Mouse (Mus musculus) cerebellum, postnatal 10 days (tissue): ENCODE measurements around the gene Igsf23.
A peak's percentile ranks its signal among the peaks of the same experiment; 100 is the strongest.
"Not testable (repeated sequence)": the region's sequence is repeated elsewhere in the genome, so short reads cannot be mapped to it uniquely, and the experiment has no call there.

Experiments used
- DNase-seq, 2 experiments: peaks; one replicate each; pipeline ENCODE4 v3.0.0; 2021; ENCODE audit warnings: mixed read lengths in 2 of 2

Igsf23 gene

DNA sequence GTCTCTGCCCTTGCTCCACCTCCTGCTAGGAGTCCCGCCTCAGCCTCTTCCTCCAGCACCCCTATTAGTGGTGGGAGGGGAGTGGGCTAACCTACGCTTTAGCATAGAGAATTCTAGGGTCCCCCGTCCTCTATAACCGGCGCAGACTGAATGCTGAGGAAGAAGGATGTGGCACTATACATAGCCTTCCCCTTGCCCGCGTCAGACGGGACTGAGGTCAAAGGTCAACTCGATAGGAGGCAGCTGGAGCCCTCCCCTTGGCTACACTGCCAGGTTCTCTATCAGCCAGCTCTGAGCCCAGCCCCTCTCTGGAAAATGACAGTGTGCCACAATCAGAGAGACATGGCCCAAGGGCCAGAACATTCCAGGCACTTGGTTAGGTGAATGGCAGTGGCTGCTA lies at the start of gene Igsf23:
Gene Igsf23 (minus strand): TSS at position 168 of the 400 bp plus-strand sequence.
- no peak for DNase-seq

DNA sequence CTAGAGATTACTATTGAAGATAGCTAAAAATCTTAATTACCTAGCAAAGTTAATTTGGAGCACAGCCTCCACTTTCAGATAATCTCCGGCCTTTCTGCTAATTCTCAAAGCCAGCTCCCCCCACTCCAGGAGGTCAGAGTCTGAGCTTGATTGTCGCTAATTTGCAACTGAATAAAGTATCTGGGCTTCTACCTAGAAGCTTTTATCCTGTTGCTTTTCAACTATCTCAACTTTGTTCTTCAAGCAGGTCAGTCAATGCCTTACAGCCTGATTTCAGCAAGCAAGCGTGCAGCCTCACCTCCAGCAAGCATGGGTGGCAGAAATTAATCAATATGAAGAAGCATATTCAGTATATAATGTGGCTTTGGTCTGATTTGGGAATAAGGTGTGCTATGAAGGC lies 46.2 kb upstream of the Igsf23 start:
- DNase-seq = not testable (repeated sequence)

DNA sequence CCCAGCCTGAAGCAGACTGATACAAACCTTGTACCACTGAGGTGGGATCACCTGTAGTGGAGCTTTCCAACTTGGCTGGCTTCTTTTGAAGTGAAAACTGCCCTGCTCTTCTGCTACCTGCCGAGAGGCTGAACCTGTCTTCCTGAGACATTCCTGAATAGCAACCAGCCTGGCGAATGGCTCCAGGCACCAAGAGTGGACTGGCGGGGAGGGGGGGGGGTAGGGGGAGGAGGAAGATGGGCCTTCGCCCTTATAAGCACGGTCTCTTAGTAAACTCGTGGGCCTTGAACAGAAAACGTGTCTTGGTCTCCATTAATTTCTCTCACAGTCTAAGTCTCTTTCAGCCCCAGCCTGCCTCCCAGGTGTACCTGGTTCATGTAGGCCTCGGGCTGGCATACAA lies 40.6 kb upstream of the Igsf23 start, which contains the start of gene Nlrp9b:
Gene Nlrp9b (plus strand): TSS at position 301 of the 400 bp plus-strand sequence.
- DNase-seq = not testable (repeated sequence)

DNA sequence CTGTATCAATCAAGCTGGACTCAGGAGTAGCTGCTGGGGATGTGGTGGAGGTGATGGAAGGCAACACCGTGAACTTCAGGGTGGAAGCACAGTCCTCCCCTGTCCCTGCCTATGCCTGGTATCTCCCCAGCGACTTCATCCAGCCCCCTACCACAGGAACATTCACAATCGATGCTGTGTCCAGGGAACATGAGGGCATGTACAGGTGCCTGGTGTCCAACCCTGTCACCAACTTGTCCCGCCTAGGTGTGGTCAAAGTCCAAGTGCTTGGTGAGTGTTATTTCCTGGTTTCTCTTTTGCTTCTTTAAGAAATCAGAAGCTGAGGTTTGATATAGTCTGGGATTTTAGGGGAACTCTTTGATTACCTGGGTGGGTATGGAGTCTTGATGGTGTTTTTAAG lies 21.0 kb upstream of the Igsf23 start:
- no peak for DNase-seq

DNA sequence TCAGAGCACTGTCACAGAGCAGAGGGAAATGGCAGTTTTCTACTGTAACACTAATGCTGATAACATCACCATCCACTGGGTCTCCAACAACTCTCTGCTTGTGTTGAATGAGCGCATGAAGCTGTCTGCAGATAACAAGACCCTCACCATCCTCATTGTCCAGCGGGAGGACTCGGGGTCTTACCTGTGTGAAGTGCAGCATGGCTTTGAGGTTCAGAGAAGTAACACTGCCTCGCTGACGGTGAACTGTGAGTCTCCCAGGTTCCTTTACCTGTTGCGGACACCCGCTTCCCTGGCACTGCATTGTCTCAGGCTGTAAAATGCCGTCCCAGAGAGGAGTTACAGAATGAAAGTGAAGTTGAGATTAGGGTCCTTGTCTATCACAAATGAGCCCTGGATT lies 19.6 kb upstream of the Igsf23 start:
- DNase-seq = no peak

DNA sequence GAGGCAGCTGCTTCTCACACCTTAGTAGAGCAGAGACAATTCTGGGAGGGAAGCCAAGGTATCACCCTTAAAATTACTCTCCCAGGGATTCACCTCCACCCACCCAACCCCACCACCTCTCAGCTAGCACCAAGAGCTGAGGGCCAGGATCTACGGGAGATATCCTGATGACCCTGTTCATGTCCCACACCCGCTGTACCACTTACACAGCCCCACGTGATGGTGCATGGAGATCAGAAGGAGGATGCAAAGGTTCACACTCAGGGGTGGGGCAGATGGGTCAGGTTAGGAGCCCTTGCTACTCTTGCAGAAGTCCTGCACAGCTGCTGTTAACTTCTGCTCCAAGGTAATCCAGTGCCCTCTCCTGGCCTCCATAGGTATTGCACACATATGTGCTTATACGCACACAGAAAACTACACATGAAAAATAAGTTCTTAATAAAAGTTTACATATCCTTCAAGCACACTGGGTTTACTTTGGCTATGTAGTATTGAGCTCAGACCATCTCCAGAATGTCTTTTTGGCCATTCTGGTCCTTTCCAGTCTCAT lies 19.1 kb upstream of the Igsf23 start:
- DNase-seq = no peak

DNA sequence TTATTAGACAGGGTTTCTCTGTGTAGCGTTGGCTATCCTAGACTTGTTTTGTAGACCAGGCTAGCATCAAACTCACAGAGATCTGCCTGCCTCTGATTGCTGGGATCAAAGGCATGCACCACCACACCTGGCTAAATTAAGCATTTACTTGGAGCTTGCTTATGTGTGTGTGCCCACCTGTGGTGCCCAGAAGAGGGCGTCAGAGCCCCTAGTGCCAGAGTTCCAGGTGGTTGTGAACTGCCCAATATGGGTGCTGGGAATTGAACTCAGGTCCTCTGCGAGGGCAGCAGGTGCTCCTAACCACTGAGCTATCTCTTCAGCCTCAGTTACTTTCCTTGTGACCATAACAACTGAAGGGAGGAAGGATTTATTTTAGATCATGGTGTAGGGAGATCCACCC lies 18.6 kb upstream of the Igsf23 start:
- no peak for DNase-seq

DNA sequence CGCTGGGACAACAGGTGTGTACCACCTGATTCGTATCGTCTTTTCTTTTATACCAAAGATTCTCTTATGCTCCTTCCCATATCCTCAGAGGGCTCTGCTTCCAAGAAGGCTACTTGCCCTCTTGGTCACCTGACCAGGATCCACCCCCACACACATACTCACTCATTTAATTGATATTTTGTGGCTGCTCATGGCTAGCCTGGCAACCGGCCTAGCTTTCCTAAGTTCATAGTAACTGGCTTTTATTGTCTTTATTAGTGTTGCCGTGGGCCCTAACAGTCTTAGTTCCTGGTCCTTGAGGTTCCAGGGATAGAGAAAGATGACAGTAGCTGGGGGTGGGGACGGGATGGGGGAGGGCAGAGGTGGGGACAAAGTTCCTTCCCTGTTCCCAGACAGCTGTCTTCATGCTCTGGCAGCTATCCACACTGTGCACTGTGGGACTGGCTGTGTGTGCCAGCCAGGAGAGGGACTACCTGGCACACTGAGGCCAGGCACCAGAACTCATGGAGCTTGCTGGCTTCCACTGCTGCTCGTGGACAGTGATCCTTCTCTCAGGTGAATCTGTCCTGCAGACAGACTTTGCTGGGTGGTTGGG lies 14.5 kb upstream of the Igsf23 start, which contains the start of gene Ceacam20:
Gene Ceacam20 (plus strand): TSS at position 428 of the 595 bp plus-strand sequence.
- DNase-seq = no peak

DNA sequence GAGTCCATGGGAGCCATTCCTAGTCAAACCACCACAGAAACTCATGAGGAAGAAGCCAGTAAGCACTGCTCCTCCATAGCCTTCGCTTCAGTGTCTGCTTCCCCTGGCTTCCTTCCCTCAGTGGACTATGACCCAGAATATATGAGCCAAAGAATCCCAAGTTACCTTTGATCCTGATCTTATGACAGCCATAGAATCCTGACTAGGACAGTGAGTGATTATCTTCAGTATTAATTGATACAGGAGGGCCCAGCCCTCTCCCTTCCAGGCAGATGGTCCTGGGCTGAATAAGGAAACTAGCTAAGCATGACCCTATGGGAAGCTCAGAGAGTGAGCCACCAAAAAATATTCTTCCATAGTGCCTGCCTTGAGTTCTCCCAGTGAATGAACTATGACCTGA lies 11.9 kb upstream of the Igsf23 start:
- DNase-seq = no peak

DNA sequence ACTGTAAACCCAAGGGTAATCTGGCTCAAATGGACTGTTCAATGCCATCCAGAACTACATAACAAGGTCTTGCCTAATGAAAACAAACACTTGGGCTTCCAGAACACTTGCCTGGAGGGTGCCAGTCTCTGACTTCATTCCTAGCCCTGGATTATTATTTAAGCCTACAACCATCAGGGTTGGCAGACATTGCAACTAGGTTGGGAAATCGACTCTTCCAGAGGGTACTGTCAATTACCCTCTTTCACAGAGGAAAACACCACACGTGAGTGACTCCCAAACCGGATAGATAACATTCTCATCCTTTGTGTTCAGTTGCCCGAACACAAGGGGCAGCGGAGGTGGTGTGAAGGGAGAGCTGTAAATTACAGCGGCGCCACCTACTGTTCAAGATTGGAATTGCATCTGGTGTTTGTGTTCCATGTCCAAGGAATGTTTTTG lies 5.8 kb upstream of the Igsf23 start:
- peak; percentile 90 to 93 for DNase-seq

DNA sequence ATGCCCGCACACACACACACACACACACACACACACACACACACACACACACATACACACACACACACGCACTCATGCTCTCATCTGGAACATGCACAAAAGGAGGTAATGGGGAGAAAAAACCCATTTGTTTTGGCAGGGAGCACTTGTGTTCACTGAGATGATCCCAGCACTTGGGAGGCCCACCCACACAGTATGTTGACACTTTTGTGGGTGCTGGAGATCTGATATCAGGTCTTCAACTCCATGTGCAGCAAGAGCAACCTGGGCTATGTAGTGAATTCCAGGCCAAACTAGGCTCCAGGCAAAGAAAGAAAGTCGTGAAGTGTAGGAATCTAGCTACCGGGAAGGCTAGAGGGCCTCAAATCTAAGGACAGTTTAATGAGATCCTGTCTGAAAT lies 5.3 kb upstream of the Igsf23 start:
- no peak for DNase-seq

DNA sequence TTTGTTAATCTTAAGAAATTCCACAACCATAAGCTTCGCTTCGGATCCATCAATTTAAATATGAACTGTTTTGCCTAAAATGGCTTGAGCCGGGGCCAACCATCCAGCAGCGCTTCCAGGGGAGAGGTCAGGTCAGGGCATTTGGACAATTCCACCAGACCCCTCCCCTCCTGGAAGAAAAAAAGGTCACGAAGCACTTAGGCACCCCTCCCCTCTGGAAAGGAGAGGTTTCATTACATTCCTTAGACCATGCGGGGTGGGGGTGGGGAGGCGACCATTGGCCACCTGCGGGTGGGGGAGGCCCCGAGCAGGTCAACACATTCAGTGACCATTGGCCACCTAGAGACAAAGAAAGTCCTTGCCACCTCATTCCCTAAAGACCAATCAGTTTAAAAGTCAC lies 2.5 kb upstream of the Igsf23 start:
- no peak for DNase-seq

DNA sequence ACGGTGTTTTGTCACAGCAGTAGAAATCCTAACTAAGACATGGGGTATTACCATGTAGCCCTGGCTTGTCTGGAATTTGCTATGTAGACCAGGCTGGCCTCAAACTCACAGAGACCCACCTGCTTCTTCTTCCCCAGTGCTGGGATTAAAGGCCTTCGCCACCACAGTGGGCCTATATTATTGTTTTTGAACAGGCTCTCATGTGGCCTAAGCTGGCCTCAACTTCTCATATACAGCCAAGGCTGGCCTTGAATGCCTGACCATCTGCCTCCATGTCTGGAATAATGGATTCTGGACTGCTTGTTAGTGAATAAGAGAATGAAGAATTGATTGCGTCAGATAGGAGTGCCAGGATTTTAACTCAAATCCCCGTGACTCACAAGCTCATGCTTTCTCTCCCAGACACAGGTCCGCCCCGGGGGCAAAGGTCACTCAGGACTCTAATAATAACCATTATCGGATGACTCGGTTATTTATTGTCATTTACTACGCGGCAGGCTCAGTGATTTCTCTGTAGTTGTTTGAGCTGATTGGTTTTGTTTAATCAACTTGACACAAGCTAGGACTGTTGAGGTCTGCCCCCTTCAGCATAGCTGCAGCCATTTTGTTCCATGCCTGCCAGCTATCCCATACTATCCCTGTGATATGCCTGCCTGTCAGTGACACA lies 1.9 kb upstream of the Igsf23 start:
- DNase-seq = no peak

DNA sequence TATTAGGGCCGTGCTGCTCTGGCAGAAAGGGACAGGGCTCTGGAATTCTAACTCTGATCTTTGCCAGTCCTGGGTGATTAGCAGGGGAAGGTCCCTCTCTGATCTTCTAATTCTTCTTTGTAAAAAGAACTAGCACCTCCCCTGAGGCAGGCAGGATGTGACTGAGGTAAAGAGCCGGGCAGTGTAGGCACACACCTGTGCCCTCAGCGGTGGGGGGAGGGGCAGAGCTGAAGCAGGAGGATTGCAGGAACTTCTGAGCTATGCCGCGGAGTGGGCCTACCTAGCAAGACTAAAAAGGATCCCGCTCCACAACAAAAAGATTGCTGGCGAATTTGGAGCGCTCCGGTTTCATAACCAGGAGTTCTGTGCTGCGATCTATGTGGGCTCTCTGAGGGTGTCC lies 560 bp downstream of the Igsf23 start:
- no peak for DNase-seq

DNA sequence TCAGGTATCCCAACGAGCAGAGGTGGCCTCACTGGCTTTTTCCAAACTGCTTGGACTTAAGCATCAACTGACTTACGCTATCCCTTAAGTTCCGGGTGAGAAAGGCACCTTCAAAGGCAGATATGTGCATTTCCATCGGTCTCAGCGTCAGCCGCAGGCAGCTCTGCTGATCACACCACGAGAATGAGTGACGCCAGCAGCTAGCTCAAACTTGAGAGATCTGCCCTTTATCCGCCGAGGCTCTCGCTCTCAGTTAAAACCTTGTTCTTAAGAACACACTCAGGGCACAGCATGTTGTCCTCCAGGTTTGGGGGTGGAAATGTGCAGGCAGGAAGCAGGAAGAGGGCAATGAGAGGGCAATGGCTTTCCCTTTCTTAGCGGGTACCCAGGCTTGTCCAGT lies 1.6 kb downstream of the Igsf23 start:
- no peak for DNase-seq

DNA sequence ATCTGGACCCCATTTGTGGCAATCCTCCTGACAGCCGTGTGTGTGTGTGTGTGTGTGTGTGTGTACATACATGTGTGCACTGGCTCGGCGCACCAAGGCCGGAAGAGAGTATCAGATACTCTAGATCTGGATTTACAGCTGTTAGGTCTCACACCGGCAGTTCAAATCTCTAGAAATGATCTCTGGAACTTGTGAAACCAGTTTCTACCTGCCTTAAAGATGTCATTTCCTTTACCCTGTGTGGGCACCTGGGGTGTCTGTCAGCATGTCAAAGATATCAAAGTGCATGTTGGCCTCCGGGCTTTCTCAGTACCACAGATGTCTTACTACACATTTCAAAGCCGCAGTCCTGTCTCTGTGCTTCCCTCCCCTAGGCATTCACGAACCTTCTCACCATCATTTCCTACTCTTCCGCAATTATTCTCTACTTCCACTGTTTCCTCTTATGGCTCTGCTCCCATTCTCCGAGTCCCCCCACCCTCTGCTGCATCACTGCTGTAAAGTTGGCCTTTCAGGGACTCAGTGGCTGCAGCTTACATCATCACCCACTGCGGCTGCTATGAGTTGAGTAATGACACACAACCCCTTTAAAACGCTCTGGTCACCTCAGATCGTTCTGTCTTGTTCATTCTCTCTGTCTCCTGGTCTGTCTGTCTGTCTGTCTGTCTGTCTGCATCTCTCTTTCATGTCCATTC lies 4.6 kb downstream of the Igsf23 start:
- DNase-seq = no peak

DNA sequence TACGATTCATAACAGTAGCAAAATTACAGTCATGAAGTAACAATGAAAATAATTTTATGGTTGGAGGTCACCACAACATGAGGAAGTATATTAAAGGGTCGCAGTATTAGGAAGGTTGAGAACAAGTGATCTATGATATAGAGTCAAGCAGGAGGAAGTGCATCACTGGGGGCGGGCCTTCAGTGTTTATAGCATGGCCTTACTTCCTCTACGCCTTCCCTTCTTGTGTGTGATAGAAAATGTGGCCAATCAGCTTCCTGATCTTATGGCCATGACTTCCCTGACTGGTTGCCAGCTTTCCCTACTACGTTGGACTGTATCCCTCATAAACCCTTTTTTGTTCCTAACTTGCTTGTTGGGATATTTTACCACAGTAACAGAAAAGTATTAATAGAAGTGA lies 5.4 kb downstream of the Igsf23 start:
- no peak for DNase-seq

DNA sequence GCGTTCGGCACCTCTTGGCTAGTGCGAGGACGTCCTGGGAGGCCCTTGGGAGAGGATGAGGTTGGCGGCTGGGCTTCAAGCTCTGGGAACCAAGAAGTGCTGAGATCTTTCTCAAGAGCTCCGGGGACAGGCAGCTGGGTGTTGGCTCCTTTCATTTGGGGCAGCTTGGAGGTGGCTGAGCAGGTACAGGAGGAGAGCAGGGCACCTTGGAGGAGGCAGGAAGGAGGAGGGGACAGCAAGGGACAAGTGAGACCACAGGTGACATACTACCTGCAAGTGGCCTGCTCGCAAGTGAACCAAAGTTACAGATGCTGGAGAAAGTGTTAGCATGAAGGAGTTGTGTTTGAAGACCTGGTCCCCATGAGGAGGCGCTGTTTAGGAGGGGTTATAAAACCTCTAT lies 5.8 kb downstream of the Igsf23 start:
- DNase-seq = no peak

DNA sequence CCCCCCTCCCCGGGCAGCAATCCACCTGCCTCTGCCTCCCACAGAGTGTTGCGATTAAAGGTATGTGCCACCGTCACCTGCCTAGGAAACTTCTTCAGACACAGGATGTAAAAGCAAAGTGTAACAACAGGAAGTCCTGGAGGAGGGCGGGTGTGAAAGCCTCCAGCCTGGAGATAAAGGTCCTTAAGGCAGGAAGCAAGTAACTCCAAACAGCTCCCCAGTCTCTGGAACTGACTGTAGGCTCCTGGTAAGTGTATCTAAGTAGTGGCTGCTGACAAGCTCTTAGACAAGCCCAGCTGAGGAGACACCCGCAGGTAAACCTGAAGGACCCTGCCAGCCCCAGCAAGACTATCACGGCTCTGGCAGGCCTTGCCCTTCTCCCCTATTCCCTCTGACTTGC lies 10.3 kb downstream of the Igsf23 start:
- DNase-seq = no peak

DNA sequence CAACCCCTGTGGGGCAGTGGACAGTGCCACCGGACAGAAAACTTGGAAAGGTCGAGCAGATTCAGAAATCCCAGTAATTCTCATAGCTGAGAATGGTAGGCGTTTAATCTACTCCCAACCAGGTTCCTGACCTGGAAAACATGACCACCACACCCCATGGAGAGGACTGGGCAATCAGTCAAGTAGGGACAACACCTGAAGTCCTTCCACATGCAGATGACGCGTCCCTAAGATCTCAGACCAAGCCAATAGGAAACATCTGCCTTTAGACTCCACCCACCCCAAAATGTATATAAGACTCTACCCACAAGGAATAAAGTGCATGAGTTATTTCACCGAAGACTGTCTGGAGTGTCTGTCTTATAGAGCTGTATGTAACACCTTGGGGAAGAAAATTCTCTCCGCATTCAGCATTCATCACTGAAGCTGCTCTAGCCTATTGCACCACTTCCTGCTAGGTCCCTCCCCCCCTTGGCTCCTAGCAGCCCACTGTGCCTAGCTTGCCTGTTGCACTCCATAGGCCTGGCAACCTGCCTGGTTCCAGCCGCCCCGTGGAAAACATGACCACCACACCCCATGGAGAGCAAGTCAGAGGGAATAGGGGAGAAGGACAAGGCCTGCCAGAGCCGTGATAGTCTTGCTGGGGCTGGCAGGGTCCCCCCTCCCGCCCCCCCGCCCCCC lies 10.9 kb downstream of the Igsf23 start:
- DNase-seq = peak; percentile 65 to 80

DNA sequence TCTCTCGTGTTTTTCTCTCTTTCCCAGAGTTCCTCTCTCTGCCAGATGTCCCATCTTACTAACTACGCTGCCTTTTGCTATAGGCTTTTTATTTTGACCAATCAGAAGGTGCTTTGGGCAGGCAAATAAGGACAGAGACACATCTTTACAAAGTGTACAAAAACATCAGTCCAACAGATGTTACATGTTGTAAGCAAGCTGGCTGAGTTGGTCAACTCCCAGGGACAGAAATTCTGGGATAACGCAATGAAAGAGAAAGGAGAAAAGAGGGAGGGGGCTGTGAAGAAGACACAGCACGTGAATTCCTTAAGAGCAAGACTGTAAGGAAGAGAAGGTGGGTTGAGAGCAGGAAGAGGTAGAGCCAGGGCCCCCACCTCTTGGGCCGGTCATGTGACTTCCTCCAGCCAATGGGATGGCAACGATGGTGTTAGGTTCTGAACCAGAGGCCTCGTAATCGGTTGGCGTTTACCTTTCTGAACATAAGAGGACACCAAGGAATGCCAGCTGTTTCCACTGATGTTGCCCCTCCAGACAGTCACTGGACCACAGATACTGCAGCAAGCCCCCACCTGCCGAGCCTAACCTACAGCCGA lies 13.2 kb downstream of the Igsf23 start:
- DNase-seq = no peak

DNA sequence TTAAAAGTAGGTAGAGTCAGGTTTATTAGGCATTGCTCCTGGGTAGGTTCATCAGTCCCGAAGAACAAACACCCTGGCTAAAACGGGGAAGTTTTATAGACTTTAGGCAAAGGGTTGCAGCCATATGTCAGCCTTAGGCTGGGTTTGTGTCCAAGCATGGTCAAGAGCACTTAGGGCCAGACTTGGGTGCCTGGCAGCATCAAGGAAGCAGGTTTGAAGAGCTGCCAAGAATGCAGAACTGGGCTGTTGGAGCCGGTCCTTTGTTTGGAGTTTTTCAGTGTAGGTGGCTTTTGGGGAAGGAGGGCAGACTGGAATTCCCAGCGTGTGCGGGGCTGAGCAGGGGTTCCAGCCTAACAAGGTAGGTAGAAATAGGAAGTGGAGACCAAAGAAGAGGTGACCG lies 14.6 kb downstream of the Igsf23 start:
- no peak for DNase-seq
